Mouse (Mus musculus): Measurements from ENCODE around the gene Mgat2.
A peak's percentile ranks its signal among the peaks of the same experiment; 100 is the strongest.

Gene Mgat2

DNA sequence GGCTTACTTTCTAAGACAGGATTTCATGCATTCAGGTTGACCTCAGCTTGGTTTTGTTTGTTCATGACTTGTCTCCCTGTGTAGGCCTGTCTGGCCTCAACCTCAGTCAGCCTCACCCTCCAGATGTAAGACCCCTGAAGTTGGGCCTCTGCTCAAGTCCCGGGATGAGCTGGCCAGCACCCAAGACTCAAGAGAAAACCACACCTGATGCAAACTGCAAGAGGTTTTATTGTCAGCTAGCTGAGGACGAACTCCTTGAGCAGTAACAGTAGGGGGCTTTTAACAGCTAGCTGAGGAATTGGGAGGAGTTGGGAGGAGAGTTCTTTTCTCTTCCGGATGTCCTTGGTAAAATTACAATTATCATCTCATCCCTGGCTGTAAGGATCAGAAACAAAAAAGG, 6.4 kb upstream of the Mgat2 start:
- no peak for DNase-seq (ENCODE audit: low read depth, low spot score)

DNA sequence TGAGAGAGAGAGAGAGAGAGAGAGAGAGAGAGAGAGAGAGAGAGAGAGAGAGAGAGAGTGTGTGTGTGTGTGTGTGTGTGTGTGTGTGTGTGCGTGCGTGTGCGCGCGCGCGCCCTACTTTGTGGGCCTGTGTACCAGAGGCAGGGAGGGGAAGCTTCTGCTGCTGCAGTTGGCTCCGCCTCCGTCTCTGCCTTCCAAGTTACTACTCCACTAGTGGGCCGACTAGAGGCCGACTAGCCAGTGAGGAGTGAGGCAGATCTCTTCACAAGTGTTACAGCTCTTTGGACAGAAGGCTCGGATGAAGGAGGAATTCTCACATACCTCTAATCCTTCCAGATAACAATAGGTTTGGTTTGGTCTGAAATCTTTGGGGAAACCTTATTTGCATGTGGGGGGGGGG, 4.6 kb upstream of the Mgat2 start:
- DNase-seq (ENCODE audit: low read depth, low spot score), result no peak

DNA sequence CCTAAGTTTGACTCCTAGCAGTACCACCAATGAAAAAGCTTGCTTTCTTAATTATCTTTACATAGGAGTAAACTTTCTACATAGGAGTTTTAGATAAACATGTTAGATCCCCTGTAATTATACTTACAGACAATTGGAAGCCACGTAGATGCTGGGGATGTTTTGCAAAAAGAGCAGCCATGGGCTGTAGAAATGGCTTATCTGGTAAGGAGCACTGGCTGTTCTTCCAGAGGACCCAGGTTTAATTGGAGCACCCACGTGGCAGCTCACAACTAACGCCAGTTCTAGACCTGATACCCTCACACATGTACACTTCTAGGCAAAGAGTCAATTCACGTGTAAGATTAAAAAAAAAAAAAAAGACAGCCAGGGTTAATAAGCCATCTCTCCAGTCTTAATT, 2.2 kb upstream of the Mgat2 start:
- DNase-seq (ENCODE audit: low read depth, low spot score), result no peak

DNA sequence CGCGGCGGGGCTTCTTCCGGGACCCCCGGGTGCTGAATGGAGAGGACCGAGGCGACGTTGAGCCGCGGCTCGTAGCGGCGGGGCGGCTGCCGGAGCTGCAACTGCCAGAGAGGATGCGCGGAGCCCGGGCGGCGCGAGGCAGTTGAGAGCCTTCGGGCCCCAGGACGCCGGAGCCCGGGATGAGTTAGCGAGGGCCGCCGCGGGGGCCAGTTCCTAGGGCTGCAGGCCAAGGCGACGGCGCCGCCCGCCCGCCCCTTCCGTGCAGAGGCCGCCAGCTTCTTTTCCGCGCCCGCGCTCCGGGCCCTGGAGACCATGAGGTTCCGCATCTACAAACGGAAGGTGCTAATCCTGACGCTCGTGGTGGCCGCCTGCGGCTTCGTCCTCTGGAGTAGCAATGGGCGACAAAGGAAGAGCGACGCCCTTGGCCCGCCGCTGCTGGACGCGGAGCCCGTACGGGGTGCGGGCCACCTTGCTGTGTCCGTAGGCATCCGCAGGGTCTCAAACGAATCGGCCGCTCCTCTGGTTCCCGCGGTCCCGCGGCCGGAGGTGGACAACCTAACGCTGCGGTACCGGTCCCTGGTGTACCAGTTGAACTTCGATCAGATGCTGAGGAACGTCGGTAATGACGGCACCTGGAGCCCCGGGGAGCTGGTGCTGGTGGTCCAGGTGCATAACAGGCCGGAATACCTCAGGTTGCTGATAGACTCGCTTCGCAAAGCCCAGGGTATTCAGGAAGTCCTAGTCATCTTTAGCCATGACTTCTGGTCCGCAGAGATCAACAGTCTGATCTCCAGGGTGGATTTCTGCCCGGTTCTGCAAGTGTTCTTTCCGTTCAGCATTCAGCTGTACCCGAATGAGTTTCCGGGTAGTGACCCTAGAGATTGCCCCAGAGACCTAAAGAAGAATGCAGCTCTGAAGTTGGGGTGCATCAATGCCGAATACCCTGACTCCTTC, 662 bp downstream of the Mgat2 start:
- peak; percentile 47 for DNase-seq (ENCODE audit: low read depth, low spot score)

DNA sequence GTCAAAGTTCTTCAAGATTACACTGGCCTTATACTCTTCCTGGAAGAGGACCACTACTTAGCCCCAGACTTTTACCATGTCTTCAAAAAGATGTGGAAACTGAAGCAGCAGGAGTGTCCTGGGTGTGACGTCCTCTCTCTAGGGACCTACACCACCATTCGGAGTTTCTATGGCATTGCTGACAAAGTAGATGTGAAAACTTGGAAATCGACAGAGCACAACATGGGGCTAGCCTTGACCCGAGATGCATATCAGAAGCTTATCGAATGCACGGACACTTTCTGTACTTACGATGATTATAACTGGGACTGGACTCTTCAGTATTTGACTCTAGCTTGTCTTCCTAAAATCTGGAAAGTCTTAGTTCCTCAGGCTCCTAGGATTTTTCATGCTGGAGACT, 1.4 kb downstream of the Mgat2 start:
- DNase-seq (ENCODE audit: low read depth, low spot score), result no peak

DNA sequence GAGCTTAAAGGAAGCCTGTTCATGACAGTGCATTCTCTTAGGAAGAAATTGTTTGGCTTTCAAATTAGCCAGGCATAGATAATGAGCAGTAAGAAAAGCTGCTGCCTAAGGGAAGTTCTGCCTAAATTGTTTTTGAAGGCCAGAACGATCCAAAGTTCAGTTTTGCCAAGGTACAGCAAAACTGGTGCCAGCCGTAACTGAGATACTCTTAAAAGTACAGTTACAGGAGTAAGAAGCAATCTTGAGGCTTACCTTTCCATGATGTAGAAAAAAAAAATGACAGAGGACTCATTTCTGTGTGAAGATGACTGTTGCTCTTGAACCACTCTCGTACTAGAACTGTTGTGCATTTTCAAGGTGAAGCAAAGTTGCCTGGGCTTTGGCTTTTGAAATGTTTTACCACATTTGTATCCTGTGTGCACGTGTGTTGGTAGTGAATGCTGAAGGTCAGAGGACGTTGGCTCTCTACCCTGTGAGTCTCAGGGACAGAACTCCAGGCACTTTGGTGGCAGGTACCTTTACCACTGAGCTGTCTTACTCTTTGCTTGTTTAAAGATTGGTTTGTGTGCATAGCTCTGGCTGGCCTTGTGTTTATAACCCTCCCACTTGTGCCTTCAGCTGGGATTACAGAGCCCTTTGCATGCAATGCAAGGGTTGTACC, 3.0 kb downstream of the Mgat2 start:
- no peak for DNase-seq (ENCODE audit: low read depth, low spot score)

DNA sequence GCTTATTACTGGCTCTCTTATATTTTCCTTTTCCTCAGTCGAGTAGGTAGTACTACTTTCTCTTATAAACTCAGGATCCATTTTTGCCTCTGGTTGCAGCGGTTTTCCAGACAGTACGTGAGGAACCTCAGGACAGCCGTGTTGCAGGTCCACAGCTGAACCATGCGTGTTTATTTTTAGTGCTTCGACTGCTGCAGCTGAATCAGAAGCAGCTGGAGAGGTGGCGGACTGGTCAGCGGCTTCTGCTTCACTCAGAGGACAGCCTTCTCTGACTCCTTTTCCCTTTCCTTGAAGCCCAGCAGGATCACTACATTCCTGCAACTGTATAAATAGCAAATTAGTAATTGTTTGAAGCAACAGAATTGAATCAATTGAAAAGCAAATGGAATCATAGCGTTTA, 6.1 kb downstream of the Mgat2 start:
- no peak for DNase-seq (ENCODE audit: low read depth, low spot score)

DNA sequence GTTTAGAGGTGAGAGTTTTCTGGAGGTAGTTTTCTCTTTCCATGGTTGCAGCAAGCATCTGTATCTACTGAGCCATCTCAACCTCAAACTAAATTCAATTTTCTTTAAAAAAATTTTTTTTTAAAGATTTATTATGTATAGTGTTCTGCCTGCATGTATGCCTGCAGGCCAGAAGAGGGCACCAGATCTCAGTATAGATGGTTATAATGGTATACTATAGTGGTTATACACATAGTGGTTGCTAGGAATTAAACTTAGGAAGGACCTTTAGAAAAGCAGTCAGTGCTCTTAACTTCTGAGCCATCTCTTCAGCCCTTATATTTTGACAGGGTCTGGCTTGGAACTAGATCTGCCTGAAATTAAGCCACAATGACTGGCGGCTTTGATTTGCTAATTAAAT, 6.6 kb downstream of the Mgat2 start:
- DNase-seq (ENCODE audit: low read depth, low spot score), result no peak

DNA sequence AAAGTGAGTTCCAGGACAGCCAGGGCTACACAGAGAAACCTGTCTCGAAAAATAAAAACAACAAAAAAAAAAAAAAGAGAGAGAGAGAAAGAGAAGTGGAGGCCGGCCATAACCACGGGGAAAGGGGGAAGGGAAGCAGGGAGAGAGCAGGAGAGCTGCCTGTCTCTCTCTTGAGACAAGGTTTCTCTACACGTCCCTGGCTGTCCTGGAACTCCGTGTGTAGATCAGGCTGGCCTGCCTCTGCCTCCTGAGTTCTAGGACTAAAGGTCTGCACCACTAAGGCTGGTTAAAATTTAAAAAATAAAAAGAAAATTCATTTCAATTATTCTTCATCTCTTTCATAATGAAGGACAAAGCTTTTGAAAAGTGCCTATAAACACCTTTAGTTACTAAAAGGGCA, 7.4 kb downstream of the Mgat2 start:
- no peak for DNase-seq (ENCODE audit: low read depth, low spot score)

DNA sequence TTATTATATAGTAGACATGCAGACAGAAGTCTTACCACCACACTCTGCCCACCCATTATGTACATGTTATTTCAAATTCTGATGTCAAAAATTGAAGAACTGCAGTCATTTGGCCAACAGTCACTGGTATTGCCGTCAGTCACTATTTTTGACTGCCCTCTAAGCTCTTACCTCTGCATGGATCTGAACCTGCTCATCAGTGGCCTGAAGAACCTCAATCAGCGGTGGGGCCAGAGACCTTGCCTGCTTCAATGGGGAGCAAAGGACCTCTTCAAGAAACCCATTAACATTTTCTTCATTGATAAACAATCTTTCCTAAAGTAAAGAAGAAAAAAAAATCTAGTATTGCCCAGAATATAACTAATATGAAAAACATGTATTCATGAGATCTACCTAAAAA, 8.7 kb downstream of the Mgat2 start:
- DNase-seq (ENCODE audit: low read depth, low spot score), result no peak

DNA sequence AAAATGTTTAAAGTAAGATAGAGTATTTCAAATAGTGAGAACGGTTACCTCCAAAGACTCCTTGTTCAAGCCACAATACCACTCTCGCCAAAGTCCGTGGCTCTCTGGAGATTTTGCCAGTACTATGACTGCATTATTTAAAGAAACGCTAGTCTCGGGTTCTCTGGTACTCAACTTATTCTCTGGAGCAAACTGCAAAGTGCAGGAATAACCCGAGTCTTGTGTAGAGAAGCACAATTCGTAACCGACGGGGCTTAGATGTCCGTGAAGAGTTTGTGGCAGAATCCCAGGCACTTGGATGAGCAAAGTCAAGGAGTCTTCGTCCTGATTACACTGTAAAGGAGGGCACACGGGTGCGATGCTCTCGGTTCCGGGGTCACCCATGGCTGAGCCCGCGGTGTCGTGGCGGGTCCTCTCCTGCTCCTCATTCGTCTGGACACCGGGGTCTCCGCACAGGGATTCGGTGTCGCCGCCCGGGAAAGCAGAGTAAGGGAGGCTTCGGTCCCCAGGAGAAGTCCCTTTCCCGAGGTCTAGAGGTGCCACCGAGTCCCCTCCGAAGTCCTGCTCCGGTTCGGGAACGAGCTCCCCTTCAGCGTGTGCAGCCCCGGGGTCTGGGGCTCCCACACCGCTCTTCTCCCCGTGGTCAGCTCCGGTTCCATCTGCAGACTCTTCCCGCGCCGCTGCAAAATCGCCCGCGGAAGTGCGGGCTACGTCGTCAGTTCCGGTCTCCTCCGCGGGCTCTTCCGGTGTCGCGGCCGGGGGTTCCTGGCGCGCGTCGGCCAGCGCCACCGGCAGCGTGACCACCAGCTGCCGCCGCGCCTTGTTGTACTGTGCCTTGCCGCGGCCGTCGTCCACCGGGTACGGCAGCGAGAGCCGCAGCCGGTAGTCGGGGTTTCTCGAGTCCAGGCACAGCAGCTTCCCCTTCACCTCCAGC, 12.8 kb downstream of the Mgat2 start, which contains the start of gene Gm49383:
Gm49383 (minus strand) TSS at position 661 of the 934 bp plus-strand sequence.
- peak; percentile 58 for DNase-seq (ENCODE audit: low read depth, low spot score)

DNA sequence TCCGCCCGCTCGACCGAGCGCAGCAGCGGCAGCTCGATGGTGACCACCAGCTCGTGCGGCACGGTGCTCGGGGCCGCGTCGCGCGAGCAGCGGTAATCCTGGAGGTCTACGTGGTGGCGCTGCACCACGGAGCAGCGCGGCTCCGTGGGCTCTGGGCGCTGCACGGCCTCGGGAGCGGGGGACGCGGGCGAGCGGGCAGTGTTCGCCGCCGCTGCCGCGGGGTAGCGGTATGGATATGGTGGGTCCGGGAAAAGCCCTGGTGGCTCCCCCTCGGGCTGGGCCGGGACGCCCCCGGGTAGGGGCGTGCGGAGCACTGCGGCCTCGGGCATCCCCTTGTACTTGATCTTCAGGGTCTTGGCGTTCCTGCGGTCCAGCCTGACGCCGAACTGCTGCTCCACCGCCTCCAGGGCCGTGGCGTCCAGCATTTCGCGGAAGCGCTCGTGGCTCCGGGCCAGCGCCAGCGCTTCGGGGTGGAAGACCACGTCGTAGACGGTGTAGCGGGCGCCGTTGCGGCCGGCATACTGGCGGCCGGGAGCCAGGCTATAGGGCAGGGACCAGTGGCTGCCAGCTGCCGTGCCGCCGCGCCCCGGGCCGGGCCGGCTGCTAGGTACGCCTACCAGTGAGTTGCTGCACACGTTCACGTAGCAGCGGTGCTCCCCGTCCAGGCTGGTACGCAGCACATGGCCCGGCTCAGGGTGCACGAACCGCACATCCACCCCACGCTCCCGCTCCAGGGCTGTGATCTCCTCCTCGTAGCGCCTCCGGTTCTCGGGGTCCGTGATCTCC, 13.6 kb downstream of the Mgat2 start:
- DNase-seq (ENCODE audit: low read depth, low spot score), result peak; percentile 60

DNA sequence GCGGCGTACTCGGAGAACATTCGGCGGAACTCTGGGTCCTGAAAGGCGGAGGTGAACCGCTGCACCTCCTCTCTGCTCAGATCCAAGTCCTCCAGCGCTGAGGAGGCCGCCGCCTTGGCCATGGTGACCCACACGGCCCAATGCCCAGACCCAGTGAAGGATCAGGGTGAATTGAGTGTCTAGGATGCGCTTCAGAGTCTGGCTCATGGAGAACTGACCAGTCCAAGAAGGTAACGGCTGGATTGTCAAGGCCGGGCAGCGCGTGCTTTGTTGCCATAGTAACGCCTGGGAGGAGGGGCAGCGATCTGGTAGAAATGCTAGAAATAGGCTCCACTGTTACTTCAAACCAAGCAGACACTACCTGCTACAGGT, 14.2 kb downstream of the Mgat2 start, which contains the start of gene Dnaaf2:
Dnaaf2 (minus strand) TSS at position 266 of the 372 bp plus-strand sequence.
- DNase-seq (ENCODE audit: low read depth, low spot score), result peak; percentile 62

DNA sequence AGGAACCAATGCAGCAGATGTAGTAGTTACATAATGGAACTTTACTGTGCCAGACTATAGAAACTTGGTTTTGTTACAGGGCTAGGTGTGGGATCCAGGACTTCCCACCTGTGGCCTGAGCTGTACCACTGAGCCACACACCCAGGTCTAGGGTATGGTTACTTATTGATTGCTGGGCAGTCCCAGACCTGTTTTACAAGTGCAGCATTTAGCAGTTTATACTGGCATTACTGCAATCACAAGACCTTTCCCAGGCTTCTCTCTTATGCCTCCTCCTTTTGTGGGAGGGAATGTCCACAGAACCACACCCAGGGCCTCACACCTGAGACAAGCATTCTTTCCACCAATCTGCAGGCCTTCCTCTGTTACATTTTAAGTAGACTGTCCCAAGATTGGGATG, 15.0 kb downstream of the Mgat2 start:
- DNase-seq (ENCODE audit: low read depth, low spot score), result no peak

DNA sequence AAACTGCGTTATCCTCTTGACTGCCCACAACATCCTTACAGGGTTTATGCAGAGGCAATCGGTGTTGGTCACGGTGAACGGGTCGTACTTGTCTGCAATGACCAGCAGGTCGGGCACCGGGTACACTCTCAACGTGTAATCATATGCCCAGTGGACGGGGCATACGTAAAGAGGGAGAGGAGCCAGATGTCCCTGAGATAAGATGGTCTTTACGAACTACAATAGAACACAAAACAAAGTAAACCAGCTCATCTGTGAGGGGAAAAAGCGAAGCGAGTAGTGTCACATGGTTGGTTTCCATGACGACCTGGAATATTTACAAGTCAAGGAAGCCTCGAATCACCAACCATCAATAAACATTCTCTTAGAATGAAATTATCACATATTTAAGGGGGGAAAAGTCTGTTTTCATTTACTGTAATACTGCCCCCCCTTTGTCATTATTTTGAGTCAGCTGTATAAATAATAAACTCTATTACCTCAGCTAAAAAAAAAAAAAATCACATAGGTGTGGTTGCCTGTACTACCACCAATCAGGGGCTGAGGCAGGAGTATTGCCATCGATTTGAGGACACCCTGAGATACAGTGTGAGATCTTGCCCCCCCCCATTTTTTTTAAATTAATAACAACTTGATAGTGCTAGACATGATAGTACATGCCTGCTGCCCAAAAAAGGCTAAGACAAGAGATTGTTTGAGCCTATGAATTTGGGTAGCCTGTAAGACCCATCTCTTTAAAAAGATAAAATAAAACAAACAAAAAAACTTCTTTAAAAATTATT, 20.3 kb downstream of the Mgat2 start, which contains the start of gene Gm49384:
Gm49384 (minus strand) TSS at position 216 of the 782 bp plus-strand sequence.
- no peak for DNase-seq (ENCODE audit: low read depth, low spot score)

DNA sequence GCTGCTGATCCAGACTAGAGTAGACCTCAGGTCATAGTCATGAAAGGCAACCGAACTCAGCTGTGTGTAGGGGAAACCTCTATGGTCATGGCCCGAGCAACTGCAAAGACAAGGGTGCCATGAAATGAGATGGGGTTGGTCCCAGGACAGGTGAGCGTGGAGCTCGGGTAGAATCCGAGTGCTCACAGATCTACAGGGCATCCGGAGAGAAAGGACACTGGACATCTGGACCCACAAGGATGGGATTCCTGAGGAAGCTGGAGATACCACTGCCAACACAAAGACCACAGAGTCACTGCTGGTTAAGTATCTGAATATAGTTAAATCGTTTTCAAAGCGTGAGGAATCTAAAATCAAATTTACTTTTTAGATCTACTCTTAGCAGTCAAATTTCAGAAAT, 23.4 kb downstream of the Mgat2 start:
- no peak for DNase-seq (ENCODE audit: low read depth, low spot score)

DNA sequence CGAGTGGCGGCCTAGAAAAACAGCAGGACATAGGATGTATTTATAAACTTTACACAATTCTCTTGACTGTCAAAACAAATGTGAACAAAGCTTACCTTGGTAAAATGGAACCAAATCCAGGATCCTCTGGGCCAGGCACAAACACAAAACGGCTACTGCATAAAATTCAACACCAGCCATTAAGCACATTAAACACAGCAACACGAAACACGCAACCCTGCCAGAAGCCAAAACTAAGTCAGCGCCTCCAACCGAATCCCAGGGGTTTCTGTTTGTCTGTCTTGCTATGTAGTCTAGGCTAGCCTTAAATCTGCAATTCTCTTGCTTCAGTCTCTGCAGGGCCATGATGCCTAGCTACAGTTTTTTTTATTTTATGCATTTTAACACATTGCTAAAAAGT, 24.0 kb downstream of the Mgat2 start:
- DNase-seq (ENCODE audit: low read depth, low spot score), result no peak

DNA sequence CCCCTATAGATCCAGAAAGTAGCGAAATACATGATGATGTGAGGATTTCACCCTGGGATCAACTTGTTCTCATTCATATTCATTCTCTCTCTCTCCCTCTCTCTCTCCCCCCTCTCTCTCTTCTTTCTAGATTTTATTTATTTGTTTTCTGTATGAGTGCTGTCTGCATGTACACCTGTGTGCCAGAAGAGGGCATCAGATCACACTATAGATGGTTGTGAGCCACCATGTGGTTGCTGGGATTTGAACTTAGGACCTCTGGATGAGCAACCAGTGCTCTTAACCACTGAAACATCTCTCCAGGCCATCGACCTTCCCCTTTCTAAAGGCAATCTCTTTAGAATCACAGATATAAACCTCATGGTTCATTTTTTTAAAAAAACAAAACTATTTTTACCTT, 24.6 kb downstream of the Mgat2 start:
- no peak for DNase-seq (ENCODE audit: low read depth, low spot score)

DNA sequence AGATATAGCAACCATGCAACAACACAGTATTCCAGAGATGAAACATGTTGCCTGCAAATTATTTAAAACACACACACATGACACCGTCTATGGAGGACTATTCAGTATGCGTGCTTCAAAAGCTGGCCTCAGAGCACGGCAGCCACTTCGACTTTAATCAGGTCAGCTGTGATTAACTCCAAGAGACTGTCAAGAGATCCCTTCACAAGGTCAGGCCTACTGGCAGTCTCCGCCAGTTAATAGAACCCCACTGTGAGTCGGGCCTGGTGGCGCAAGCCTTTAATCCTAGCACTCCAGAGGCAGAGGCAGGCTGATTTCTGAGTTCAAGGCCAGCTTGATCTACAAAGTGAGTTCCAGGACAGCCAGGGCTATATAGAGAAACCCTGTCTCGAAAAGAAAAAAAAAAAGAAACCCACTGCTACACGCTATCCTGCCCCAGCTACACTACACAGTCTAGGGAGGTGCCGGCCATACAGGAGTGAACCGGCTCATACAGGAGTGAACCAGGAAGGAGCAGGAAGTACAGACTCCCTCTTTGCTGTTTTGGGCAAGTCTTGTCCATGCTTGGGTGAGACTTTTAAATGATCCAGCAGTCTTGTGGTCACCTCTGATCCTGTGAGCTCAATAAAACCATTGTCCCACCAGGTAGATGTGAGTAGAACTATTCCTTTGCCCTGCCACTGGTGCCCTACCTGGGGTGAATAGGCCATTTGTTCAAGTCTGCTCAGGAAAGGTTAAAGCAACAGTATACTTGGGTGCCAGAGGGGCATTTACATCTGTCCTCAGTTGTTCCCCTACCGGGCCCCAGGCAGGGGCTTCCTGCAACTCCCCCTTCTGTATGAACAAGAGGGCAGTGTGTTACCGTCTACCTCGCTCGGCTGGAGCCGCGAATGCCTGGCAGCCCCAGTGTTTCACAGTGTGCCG, 26.4 kb downstream of the Mgat2 start:
- no peak for DNase-seq (ENCODE audit: low read depth, low spot score)

Measured in c-Kit-negative CD71-positive TER-119-positive erythroid progenitor cells, embryonic 14.5 days (primary cell).